Mouse (Mus musculus): ENCODE measurements at regions not wholly inside any gene's neighbourhood (a gene's known extent, or its start where the extent isn't known, plus 50 kb on each side); places are given as distances from the start of the nearest gene placed in this dataset.

GRCm38 (mm10) chr17:76205082-76205481 lies 653.3 kb upstream of the Fam98a start:
- DNase-seq: no peak

GRCm38 (mm10) chr17:76184813-76185212 lies 633.1 kb upstream of the Fam98a start:
- DNase-seq: peak; percentile 8

- peak; percentile 4 for DNase-seq
Measured at GRCm38 (mm10) chr17:76136660-76137495, 585.1 kb upstream of the Fam98a start.

GRCm38 (mm10) chr17:76134030-76134429 lies 582.3 kb upstream of the Fam98a start:
- no peak for DNase-seq

GRCm38 (mm10) chr17:76125260-76125659 lies 573.5 kb upstream of the Fam98a start:
- DNase-seq: no peak

GRCm38 (mm10) chr17:76111315-76112195 lies 559.8 kb upstream of the Fam98a start:
- DNase-seq: peak; percentile 55

- DNase-seq: no peak
Measured at GRCm38 (mm10) chr17:76110856-76111255, 559.1 kb upstream of the Fam98a start.

GRCm38 (mm10) chr17:76083536-76083935 lies 531.8 kb upstream of the Fam98a start:
- DNase-seq: no peak

GRCm38 (mm10) chr17:76081780-76082179 lies 530.0 kb upstream of the Fam98a start:
- no peak for DNase-seq

GRCm38 (mm10) chr17:76046438-76046837 lies 494.7 kb upstream of the Fam98a start:
- DNase-seq: no peak

- no peak for DNase-seq
Measured at GRCm38 (mm10) chr17:76032710-76033109, 481.0 kb upstream of the Fam98a start.

- DNase-seq: no peak
Measured at GRCm38 (mm10) chr17:76008011-76008410, 456.3 kb upstream of the Fam98a start.

- DNase-seq: peak; percentile 36
Measured at GRCm38 (mm10) chr17:76002836-76003235, 451.1 kb upstream of the Fam98a start.

- DNase-seq: no peak
Measured at GRCm38 (mm10) chr17:75961371-75961770, 409.6 kb upstream of the Fam98a start.

GRCm38 (mm10) chr17:75936686-75937380 lies 385.1 kb upstream of the Fam98a start:
- no peak for DNase-seq

- DNase-seq: peak; percentile 73
Measured at GRCm38 (mm10) chr17:75931022-75931421, 379.3 kb upstream of the Fam98a start.

GRCm38 (mm10) chr17:75920240-75920639 lies 368.5 kb upstream of the Fam98a start:
- DNase-seq: no peak

- DNase-seq: no peak
Measured at GRCm38 (mm10) chr17:75917020-75917419, 365.3 kb upstream of the Fam98a start.

- no peak for DNase-seq
Measured at GRCm38 (mm10) chr17:75916590-75916989, 364.8 kb upstream of the Fam98a start.

GRCm38 (mm10) chr17:75915256-75915655 lies 363.5 kb upstream of the Fam98a start:
- DNase-seq: no peak

- DNase-seq: no peak
Measured at GRCm38 (mm10) chr17:75907085-75907484, 355.3 kb upstream of the Fam98a start.

- no peak for DNase-seq
Measured at GRCm38 (mm10) chr17:75906643-75907042, 354.9 kb upstream of the Fam98a start.

GRCm38 (mm10) chr17:75895436-75895835 lies 343.7 kb upstream of the Fam98a start:
- no peak for DNase-seq

Measured in embryo, embryonic 11 days (tissue).